Mouse (Mus musculus) natural killer cell, adult 2 months (primary cell): ENCODE data around the gene Cdca4.

Source experiments
- DNase-seq, 2 experiments: peaks; one replicate each; pipeline ENCODE4 v3.0.0; 2022; ENCODE audit warnings: low spot score in 2 of 2

Gene Cdca4

GRCm38 (mm10) chr12:112799237-112799970 is 29.8 kb downstream of the Cdca4 start:
- no peak for DNase-seq

- no peak for DNase-seq
Observed at GRCm38 (mm10) chr12:112798716-112799115, 30.5 kb downstream of the Cdca4 start.

- no peak for DNase-seq
Observed at GRCm38 (mm10) chr12:112798332-112798681, 30.9 kb downstream of the Cdca4 start.

- DNase-seq, result no peak
Observed at GRCm38 (mm10) chr12:112797672-112798331, 31.4 kb downstream of the Cdca4 start.

GRCm38 (mm10) chr12:112796551-112797510 is 32.4 kb downstream of the Cdca4 start:
- no peak for DNase-seq

- no peak for DNase-seq
Observed at GRCm38 (mm10) chr12:112795466-112796104, 33.6 kb downstream of the Cdca4 start.

GRCm38 (mm10) chr12:112794998-112795397 is 34.2 kb downstream of the Cdca4 start:
- no peak for DNase-seq

GRCm38 (mm10) chr12:112794356-112794816 is 34.8 kb downstream of the Cdca4 start:
- no peak for DNase-seq

- no peak for DNase-seq
Observed at GRCm38 (mm10) chr12:112793601-112794355, 35.4 kb downstream of the Cdca4 start.

- DNase-seq, result no peak
Observed at GRCm38 (mm10) chr12:112791026-112791425, 38.2 kb downstream of the Cdca4 start.

GRCm38 (mm10) chr12:112774481-112774880 is 54.7 kb downstream of the Cdca4 start:
- DNase-seq, result no peak

GRCm38 (mm10) chr12:112774026-112774425 is 55.2 kb downstream of the Cdca4 start:
- DNase-seq, result no peak

- no peak for DNase-seq
Observed at GRCm38 (mm10) chr12:112773366-112773765, 55.9 kb downstream of the Cdca4 start.

- DNase-seq, result no peak
Observed at GRCm38 (mm10) chr12:112772306-112772705, 56.9 kb downstream of the Cdca4 start.

GRCm38 (mm10) chr12:112770396-112770795 is 58.8 kb downstream of the Cdca4 start:
- no peak for DNase-seq
